Mouse (Mus musculus) forebrain, embryonic 14.5 days (tissue): ENCODE data around the gene Oas2. TPM values are rescaled to one million over a fixed set of nuclear protein-coding genes. Genes with fewer than 3 reads are reported as not detected.

Source experiments
- ATAC-seq: fragments of 200-750 bp; cut with Nextera tagmentation; 2 replicates; pipeline ENCODE4 v1.8.0; 2017; ENCODE audit warnings: mild to moderate bottlenecking, moderate library complexity
- DNase-seq: peaks from one replicate; pipeline ENCODE4 v3.0.0-alpha.2; 2015; ENCODE audit warnings: low spot score
- H3K27ac ChIP-seq: fragments of 300-500 bp; sonication (generic); 2 replicates; pipeline ENCODE4 v1.5.1; 2014; ENCODE audit warnings: low read depth, mild to moderate bottlenecking, control low read depth, low read length, moderate library complexity
- H3K27me3 ChIP-seq: fragments of 300-500 bp; sonication (generic); replicated peaks from 2 replicates; pipeline ENCODE4 v1.6.1; 2014; ENCODE audit warnings: low read length, control low read depth, mixed read lengths; ENCODE audit not compliant: control insufficient read depth, insufficient read depth
- H3K36me3 ChIP-seq: fragments of 300-500 bp; sonication (generic); 2 replicates; pipeline ENCODE4 v1.6.1; 2014; ENCODE audit warnings: low read length, control low read depth; ENCODE audit not compliant: control insufficient read depth, insufficient read depth
- H3K4me1 ChIP-seq: fragments of 300-500 bp; sonication (generic); 2 replicates; pipeline ENCODE4 v1.6.1; 2014; ENCODE audit warnings: antibody characterized with exemption, low read length, control low read depth; ENCODE audit not compliant: control insufficient read depth, insufficient read depth
- H3K4me2 ChIP-seq: fragments of 300-500 bp; sonication (generic); 2 replicates; pipeline ENCODE4 v1.6.1; 2014; ENCODE audit warnings: mild to moderate bottlenecking, control low read depth, low read length
- H3K4me3 ChIP-seq: fragments of 300-500 bp; sonication (generic); 2 replicates; pipeline ENCODE4 v1.5.1; 2014; ENCODE audit warnings: low read depth, low read length, control low read depth
- H3K9ac ChIP-seq: fragments of 300-500 bp; sonication (generic); 2 replicates; pipeline ENCODE4 v1.6.1; 2014; ENCODE audit warnings: mild to moderate bottlenecking, low read length, control low read depth, moderate library complexity
- H3K9me3 ChIP-seq: fragments of 300-500 bp; sonication (generic); replicated peaks from 2 replicates; pipeline ENCODE4 v1.6.1; 2016; ENCODE audit warnings: low read length, control low read depth, mixed read lengths; ENCODE audit not compliant: control insufficient read depth
- WGBS: fragments of 180-500 bp; shearing (Covaris S2); extraction: QIAGEN DNeasy Blood & Tissue Kit; methylation state at CpG from one replicate; pipeline ENCODE4 v1.1.7; 2014; 5-methylcytosine and 5-hydroxymethylcytosine counted together
- polyA plus RNA-seq: library from polyadenylated mRNA; unstranded; fragments of >200 nt; fragmentation: Nextera tagmentation; extraction: Ambion mirVana; gene quantifications from 2 replicates; pipeline ENCODE4 v1.2.1, GENCODE M21; 2014

Oas2 gene
- polyA plus RNA-seq, 1 experiment from 2014 or later, result 0.42 TPM

DNA sequence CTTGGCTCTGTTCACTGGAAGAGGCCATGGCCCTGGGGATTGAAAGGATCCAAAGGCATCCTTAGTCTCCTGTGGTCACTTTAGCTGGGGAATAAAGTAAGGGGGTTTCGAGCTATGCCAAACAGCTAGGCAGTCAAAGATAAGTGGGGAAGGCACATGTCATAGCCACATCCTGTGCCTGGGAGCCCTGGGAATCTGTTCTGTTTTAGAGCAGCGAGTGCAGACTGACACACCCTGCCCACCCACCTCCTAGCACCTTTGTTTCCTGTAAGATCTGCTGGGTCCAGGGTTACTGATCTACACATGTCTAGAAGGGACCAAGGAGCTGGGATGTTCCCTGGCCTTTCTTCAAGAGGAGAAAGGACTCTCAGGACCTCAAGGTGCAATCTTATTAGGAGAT, 29.3 kb upstream of the Oas2 start:
- no peak overlapping the region for H3K4me3 ChIP-seq
- no peaks in the 10 kb centered on the region for H3K36me3 ChIP-seq
- no peaks in the 10 kb centered on the region for H3K27me3 ChIP-seq
- H3K9ac ChIP-seq, result no peak overlapping the region
- ATAC-seq (no peak), DNase-seq (no peak)
- H3K4me1 ChIP-seq, result no peaks in the 10 kb centered on the region
- H3K27ac ChIP-seq, result no peak overlapping the region
- no peak overlapping the region for H3K4me2 ChIP-seq
- no peaks in the 10 kb centered on the region for H3K9me3 ChIP-seq
- 72% methylated on average over 2 of the region's 2 CpGs for WGBS

DNA sequence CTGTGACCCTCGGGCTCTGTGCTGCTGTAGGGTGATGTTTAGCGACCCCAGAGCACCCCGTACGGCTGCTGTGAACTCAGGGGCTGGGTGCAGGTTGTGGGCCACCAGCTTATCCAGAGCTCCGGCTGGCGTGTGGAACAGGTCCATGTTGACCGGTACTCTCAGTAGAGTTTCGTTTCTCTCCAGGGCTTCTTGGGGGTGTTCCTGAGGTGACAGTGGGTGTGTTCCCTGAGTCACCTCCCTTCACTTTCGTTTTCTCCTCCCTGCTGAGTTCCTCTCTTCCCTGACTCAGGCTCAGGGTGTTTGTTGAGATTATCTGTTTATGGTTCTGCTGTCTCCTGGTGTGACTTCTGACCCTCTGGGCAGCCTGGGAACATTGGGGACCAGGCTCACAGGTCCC, 27.8 kb upstream of the Oas2 start, which contains the start of gene Oas3:
TSS of gene Oas3 (minus strand) at position 184 of the 400 bp plus-strand sequence.
- H3K27ac ChIP-seq, result no peak within 1 kb of the TSS
- H3K36me3 ChIP-seq, result no peaks in the 10 kb centered on the region
- ATAC-seq (no peak), DNase-seq (no peak)
- H3K4me3 ChIP-seq, result no peak within 1 kb of the TSS
- H3K4me2 ChIP-seq, result no peak within 1 kb of the TSS
- H3K27me3 ChIP-seq, result no peaks in the 10 kb centered on the region
- no peaks in the 10 kb centered on the region for H3K4me1 ChIP-seq
- WGBS, result 83% methylated on average over 9 of the region's 9 CpGs
- H3K9me3 ChIP-seq, result no peaks in the 10 kb centered on the region
- no peak within 1 kb of the TSS for H3K9ac ChIP-seq

- no peak overlapping the region for H3K4me3 ChIP-seq
- no peak overlapping the region for H3K9ac ChIP-seq
- H3K36me3 ChIP-seq, result no peaks in the 10 kb centered on the region
- no peak overlapping the region for H3K27ac ChIP-seq
- no peaks in the 10 kb centered on the region for H3K27me3 ChIP-seq
- no peaks in the 10 kb centered on the region for H3K4me1 ChIP-seq
- H3K9me3 ChIP-seq, result no peaks in the 10 kb centered on the region
- H3K4me2 ChIP-seq, result no peak overlapping the region
- whole genome bisulfite sequencing, result 86% methylated on average over 5 of the region's 5 CpGs
- ATAC-seq, result no peak
- DNase-seq, result no peak
Measured at GRCm38 (mm10) chr5:120776801-120777200, 27.1 kb upstream of the Oas2 start.

GRCm38 (mm10) chr5:120775287-120775985, 25.8 kb upstream of the Oas2 start:
- ATAC-seq, result no peak
- Histone ChIP-seq H3K9ac (no peak overlapping the region), H3K27ac (no peak overlapping the region), H3K9me3 (no peaks in the 10 kb centered on the region), H3K4me1 (no peaks in the 10 kb centered on the region), H3K4me3 (no peak overlapping the region), H3K36me3 (no peaks in the 10 kb centered on the region), H3K4me2 (no peak overlapping the region), H3K27me3 (no peaks in the 10 kb centered on the region)
- no peak for DNase-seq
- WGBS, result 88% methylated on average over 14 of the region's 14 CpGs

- no peak overlapping the region for H3K9ac ChIP-seq
- H3K27ac ChIP-seq, result no peak overlapping the region
- no peaks in the 10 kb centered on the region for H3K9me3 ChIP-seq
- no peaks in the 10 kb centered on the region for H3K27me3 ChIP-seq
- 74% methylated on average over 3 of the region's 3 CpGs for WGBS
- no peak overlapping the region for H3K4me2 ChIP-seq
- H3K4me1 ChIP-seq, result no peaks in the 10 kb centered on the region
- DNase-seq (no peak), ATAC-seq (no peak)
- H3K4me3 ChIP-seq, result no peak overlapping the region
- no peaks in the 10 kb centered on the region for H3K36me3 ChIP-seq
Measured at GRCm38 (mm10) chr5:120769396-120769795, 19.7 kb upstream of the Oas2 start.

DNA sequence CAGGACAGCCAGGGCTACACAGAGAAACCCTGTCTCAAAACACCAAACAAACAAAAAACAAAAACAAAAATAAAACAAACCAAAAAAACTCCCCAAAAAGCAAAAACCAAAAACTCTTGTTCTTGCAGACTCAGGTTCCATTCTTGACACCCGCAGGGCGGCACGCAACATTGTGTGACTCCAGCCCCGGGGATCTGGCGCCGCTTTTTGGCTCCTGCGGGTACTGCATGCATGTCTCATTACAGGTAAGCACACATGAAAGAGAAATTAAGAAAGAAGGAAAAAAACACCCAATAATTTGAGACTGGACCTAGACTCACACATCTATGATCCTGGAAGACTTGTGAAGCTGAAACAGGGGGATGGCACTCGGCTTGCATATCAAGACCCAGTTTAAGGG, 15.4 kb upstream of the Oas2 start:
- H3K9me3 ChIP-seq, result no peaks in the 10 kb centered on the region
- no peaks in the 10 kb centered on the region for H3K4me1 ChIP-seq
- ATAC-seq (no peak), DNase-seq (no peak)
- no peak overlapping the region for H3K27ac ChIP-seq
- H3K9ac ChIP-seq, result no peak overlapping the region
- no peaks in the 10 kb centered on the region for H3K36me3 ChIP-seq
- H3K27me3 ChIP-seq, result no peaks in the 10 kb centered on the region
- H3K4me2 ChIP-seq, result no peak overlapping the region
- 70% methylated on average over 8 of the region's 8 CpGs for WGBS
- H3K4me3 ChIP-seq, result no peak overlapping the region

DNA sequence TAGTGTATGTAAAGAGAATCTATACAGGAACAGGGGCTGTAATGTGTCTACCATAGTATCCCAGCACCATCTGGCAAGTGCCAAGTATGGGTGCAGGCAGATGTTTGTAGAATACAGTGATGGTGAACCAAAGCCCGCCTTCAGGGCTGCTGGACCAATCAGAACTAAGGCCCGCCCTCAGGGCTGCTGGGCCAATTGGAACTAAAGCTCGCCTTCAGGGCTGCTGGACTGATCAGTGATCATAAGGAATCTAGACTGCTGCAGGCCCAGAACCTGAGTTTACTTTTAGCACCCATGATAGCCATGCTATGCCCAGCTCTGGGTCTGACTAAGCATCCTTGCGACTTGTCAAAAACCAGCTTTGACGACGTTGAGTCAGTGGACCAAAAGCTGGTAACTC, 12.2 kb upstream of the Oas2 start:
- H3K36me3 ChIP-seq, result no peaks in the 10 kb centered on the region
- H3K27ac ChIP-seq, result no peak overlapping the region
- no peaks in the 10 kb centered on the region for H3K4me1 ChIP-seq
- no peak overlapping the region for H3K4me2 ChIP-seq
- H3K9me3 ChIP-seq, result no peaks in the 10 kb centered on the region
- 27% methylated on average over 6 of the region's 6 CpGs for WGBS
- ATAC-seq, result no peak
- H3K27me3 ChIP-seq, result no peaks in the 10 kb centered on the region
- peak; percentile 25 for DNase-seq
- no peak overlapping the region for H3K9ac ChIP-seq
- H3K4me3 ChIP-seq, result no peak overlapping the region

GRCm38 (mm10) chr5:120754215-120754614, 4.6 kb upstream of the Oas2 start:
- ATAC-seq (no peak), DNase-seq (no peak)
- no peak overlapping the region for H3K27ac ChIP-seq
- no peaks in the 10 kb centered on the region for H3K27me3 ChIP-seq
- H3K4me2 ChIP-seq, result no peak overlapping the region
- no peaks in the 10 kb centered on the region for H3K9me3 ChIP-seq
- H3K9ac ChIP-seq, result no peak overlapping the region
- 90% methylated on average over 4 of the region's 4 CpGs for WGBS
- no peak overlapping the region for H3K4me3 ChIP-seq
- H3K4me1 ChIP-seq, result no peaks in the 10 kb centered on the region
- H3K36me3 ChIP-seq, result no peaks in the 10 kb centered on the region

- H3K36me3 ChIP-seq, result no peaks in the 10 kb centered on the region
- H3K9me3 ChIP-seq, result no peaks in the 10 kb centered on the region
- ATAC-seq (no peak), DNase-seq (no peak)
- no peaks in the 10 kb centered on the region for H3K4me1 ChIP-seq
- no peak overlapping the region for H3K9ac ChIP-seq
- no peak overlapping the region for H3K27ac ChIP-seq
- 86% methylated on average over 3 of the region's 3 CpGs for WGBS
- H3K4me2 ChIP-seq, result no peak overlapping the region
- no peaks in the 10 kb centered on the region for H3K27me3 ChIP-seq
- no peak overlapping the region for H3K4me3 ChIP-seq
Measured at GRCm38 (mm10) chr5:120752786-120753185, 3.1 kb upstream of the Oas2 start.
